Mouse (Mus musculus) embryonic fibroblast, embryonic 13.5 days (primary cell): ENCODE results near the gene 1110032A03Rik.

Experiments used
- CTCF ChIP-seq: IDR thresholded peaks from 2 replicates; pipeline ENCODE4 v1.5.1; 2011; ENCODE audit warnings: mild to moderate bottlenecking, control low read depth, low read length, moderate library complexity, borderline replicate concordance; ENCODE audit not compliant: insufficient read depth
- POLR2A ChIP-seq: IDR thresholded peaks from 2 replicates; pipeline ENCODE4 v1.6.1; 2011; ENCODE audit warnings: low read depth, mild to moderate bottlenecking, control low read depth, low read length, moderate library complexity

- TF ChIP-seq POLR2A, result no peak
- no peak for TF ChIP-seq CTCF
Observed at GRCm38 (mm10) chr9:50718878-50719277, 56.4 kb downstream of the 1110032A03Rik start.
